Mouse (Mus musculus) MEL (cell line): Measurements from ENCODE around the gene Trpc7. TPM values are rescaled to one million over a fixed set of nuclear protein-coding genes. Genes with fewer than 3 reads are reported as not detected.

ENCODE experiments used
- DNase-seq: peaks from one replicate; pipeline ENCODE4 v3.0.0; 2011; ENCODE audit warnings: low read depth, low spot score
- H3K27ac ChIP-seq: 2 replicates; pipeline ENCODE4 v1.5.1; 2012; ENCODE audit warnings: low read depth, mild to moderate bottlenecking, control low read depth, low read length, moderate library complexity; ENCODE audit not compliant: control insufficient read depth
- H3K27me3 ChIP-seq, 2 experiments: fragments of 150-350 bp in 1 of 2; sonication (generic) in 1 of 2; 2 replicates each; pipeline ENCODE4 v1.6.1; 2012; ENCODE audit warnings: low read length in 2 of 2, mild to moderate bottlenecking in 2 of 2, improper control_type of control experiment in 1 of 2, moderate library complexity in 1 of 2; ENCODE audit not compliant: insufficient read depth in 2 of 2, control insufficient read depth in 1 of 2
- H3K36me3 ChIP-seq, 2 experiments: 2 replicates each; pipeline ENCODE4 v1.6.1; 2012 to 2014; ENCODE audit warnings: low read length in 2 of 2, improper control_type of control experiment in 1 of 2, inconsistent platforms in 1 of 2, mild to moderate bottlenecking in 1 of 2; ENCODE audit not compliant: insufficient read depth in 2 of 2, control insufficient read depth in 1 of 2
- H3K4me1 ChIP-seq, 2 experiments: fragments of 150-350 bp in 1 of 2; sonication (generic) in 1 of 2; 2 replicates each; pipeline ENCODE4 v1.6.1; 2012; ENCODE audit warnings: low read length in 2 of 2, improper control_type of control experiment in 1 of 2, mild to moderate bottlenecking in 1 of 2; ENCODE audit not compliant: insufficient read depth in 2 of 2, control insufficient read depth in 1 of 2
- H3K4me3 ChIP-seq, 2 experiments: fragments of 150-350 bp in 1 of 2; sonication (generic) in 1 of 2; 2 replicates each; pipeline ENCODE4 v1.5.1; 2012; ENCODE audit warnings: low read depth in 2 of 2, low read length in 2 of 2, mild to moderate bottlenecking in 2 of 2, moderate library complexity in 2 of 2, control low read depth in 1 of 2, improper control_type of control experiment in 1 of 2; ENCODE audit not compliant: control insufficient read depth in 1 of 2, insufficient read depth in 1 of 2
- H3K79me2 ChIP-seq: 2 replicates; pipeline ENCODE4 v1.6.1; 2012; ENCODE audit warnings: mild to moderate bottlenecking, low read length, moderate library complexity; ENCODE audit not compliant: control insufficient read depth, poor library complexity, insufficient read depth
- H3K9ac ChIP-seq: 2 replicates; pipeline ENCODE4 v1.6.1; 2012; ENCODE audit warnings: low read depth, mild to moderate bottlenecking, control low read depth, low read length, moderate library complexity; ENCODE audit not compliant: control insufficient read depth, poor library complexity, severe bottlenecking
- H3K9me3 ChIP-seq: fragments of 150-350 bp; sonication (generic); replicated peaks from 2 replicates; pipeline ENCODE4 v1.6.1; 2012; ENCODE audit warnings: mild to moderate bottlenecking, low read length, improper control_type of control experiment, moderate library complexity; ENCODE audit not compliant: insufficient read depth
- CHD2 ChIP-seq: IDR thresholded peaks from 2 replicates; pipeline ENCODE4 v1.6.1; 2011; ENCODE audit warnings: low read length, improper control_type of control experiment
- CTCF ChIP-seq, 3 experiments: IDR thresholded peaks in 2 of 3; conservative IDR thresholded peaks in 1 of 3; 2 replicates each; pipeline ENCODE4 v1.5.1; 2011 to 2012; ENCODE audit warnings: low read length in 3 of 3, low read depth in 2 of 3, mild to moderate bottlenecking in 2 of 3, improper control_type of control experiment in 1 of 3, inconsistent platforms in 1 of 3, mixed read lengths in 1 of 3, moderate library complexity in 1 of 3; ENCODE audit not compliant: control insufficient read depth in 1 of 3, insufficient read depth in 1 of 3, poor library complexity in 1 of 3, severe bottlenecking in 1 of 3
- ETS1 ChIP-seq: IDR thresholded peaks from 2 replicates; pipeline ENCODE4 v1.6.1; 2012; ENCODE audit warnings: low read depth, mild to moderate bottlenecking, inconsistent platforms, low read length, improper control_type of control experiment, moderate library complexity
- JUND ChIP-seq: IDR thresholded peaks from 2 replicates; pipeline ENCODE4 v1.6.1; 2011; ENCODE audit warnings: low read depth, mild to moderate bottlenecking, improper control_type of control experiment, low read length
- KAT2A ChIP-seq: conservative IDR thresholded peaks from 2 replicates; pipeline ENCODE4 v1.6.1; 2012; ENCODE audit warnings: low read depth, low read length, improper control_type of control experiment, inconsistent platforms
- MAX ChIP-seq: IDR thresholded peaks from 2 replicates; pipeline ENCODE4 v1.6.1; 2011; ENCODE audit warnings: low read length, improper control_type of control experiment
- MAZ ChIP-seq: IDR thresholded peaks from 2 replicates; pipeline ENCODE4 v1.6.1; 2012; ENCODE audit warnings: low read depth, mild to moderate bottlenecking, inconsistent platforms, low read length, improper control_type of control experiment
- MEF2A ChIP-seq: IDR thresholded peaks from 2 replicates; pipeline ENCODE4 v1.6.1; 2014; ENCODE audit warnings: low read depth, mild to moderate bottlenecking, inconsistent platforms, low read length, improper control_type of control experiment; ENCODE audit not compliant: poor library complexity, insufficient replicate concordance, severe bottlenecking; ENCODE audit errors: extremely low read depth
- MXI1 ChIP-seq: IDR thresholded peaks from 2 replicates; pipeline ENCODE4 v1.6.1; 2011; ENCODE audit warnings: mild to moderate bottlenecking, low read depth, low read length, improper control_type of control experiment
- MYB ChIP-seq: IDR thresholded peaks from 2 replicates; pipeline ENCODE4 v1.6.1; 2011; ENCODE audit warnings: mild to moderate bottlenecking, low read depth, low read length, improper control_type of control experiment
- POLR2A ChIP-seq, 2 experiments: IDR thresholded peaks; 2 replicates each; pipeline ENCODE4 v1.6.1; 2011 to 2012; ENCODE audit warnings: low read length in 2 of 2, mild to moderate bottlenecking in 2 of 2, control low read depth in 1 of 2, improper control_type of control experiment in 1 of 2, low read depth in 1 of 2, moderate library complexity in 1 of 2; ENCODE audit not compliant: control insufficient read depth in 1 of 2, insufficient read depth in 1 of 2, poor library complexity in 1 of 2
- POLR2AphosphoS5 ChIP-seq: IDR thresholded peaks from 2 replicates; pipeline ENCODE4 v1.6.1; 2012; ENCODE audit warnings: low read depth, borderline replicate concordance, mild to moderate bottlenecking, inconsistent platforms, low read length, moderate library complexity, mixed read lengths
- RAD21 ChIP-seq: IDR thresholded peaks from 2 replicates; pipeline ENCODE4 v1.6.1; 2011; ENCODE audit warnings: mild to moderate bottlenecking, low read depth, low read length, improper control_type of control experiment
- TBP ChIP-seq: IDR thresholded peaks from 2 replicates; pipeline ENCODE4 v1.8.0; 2011; ENCODE audit warnings: low read depth, low read length, improper control_type of control experiment
- TCF12 ChIP-seq: IDR thresholded peaks from 2 replicates; pipeline ENCODE4 v1.6.1; 2014; ENCODE audit warnings: low read depth, mild to moderate bottlenecking, inconsistent platforms, low read length, improper control_type of control experiment, moderate library complexity
- USF2 ChIP-seq, 2 experiments: IDR thresholded peaks; 2 replicates each; pipeline ENCODE4 v1.6.1; 2011 to 2012; ENCODE audit warnings: improper control_type of control experiment in 2 of 2, low read length in 2 of 2, borderline replicate concordance in 1 of 2, inconsistent platforms in 1 of 2, low read depth in 1 of 2, mild to moderate bottlenecking in 1 of 2; ENCODE audit not compliant: insufficient read depth in 1 of 2
- ZC3H11A ChIP-seq: IDR thresholded peaks from 2 replicates; pipeline ENCODE4 v1.6.1; 2012; ENCODE audit warnings: low read depth, mild to moderate bottlenecking, inconsistent platforms, low read length, improper control_type of control experiment
- polyA plus RNA-seq, 2 experiments: library from polyadenylated mRNA; stranded (reverse) in 1 of 2; unstranded in 1 of 2; fragments of >175 nt in 1 of 2; fragments of >200 nt in 1 of 2; gene quantifications; 2 replicates each; pipeline versions ENCODE4 v1.2.1 to v1.2.4; 2012; ENCODE audit warnings: low replicate concordance in 2 of 2, low read depth in 1 of 2; ENCODE audit not compliant: insufficient read length in 2 of 2, insufficient read depth in 1 of 2, missing spikeins in 1 of 2
- total RNA-seq: library from RNA; depleted of rRNA; stranded (reverse); fragments of 300-350 nt; gene quantifications from 2 replicates; pipeline ENCODE4 v1.2.3, GENCODE M21; 2012

The Trpc7 gene
- total and polyA plus RNA-seq, 3 experiments: not detected

GRCm38 (mm10) chr13:56854506-56854905, 41.3 kb downstream of the Trpc7 start:
- Histone ChIP-seq H3K4me3 (no peak overlapping the region), H3K9me3 (no peaks in the 10 kb centered on the region), H3K27ac (no peak overlapping the region), H3K36me3 (no peaks in the 10 kb centered on the region), H3K27me3 (no peaks in the 10 kb centered on the region), H3K4me1 (no peaks in the 10 kb centered on the region), H3K9ac (no peak overlapping the region), H3K79me2 (no peaks in the 10 kb centered on the region)
- TF ChIP-seq TCF12 (no peak), MXI1 (no peak), KAT2A (no peak), MAZ (no peak), RAD21 (no peak), CHD2 (no peak), MYB (no peak), JUND (no peak), CTCF (IDR thresholded peaks at IDR 0.05 in 2 of 3, conservative IDR thresholded peaks at IDR 0.05 in 1 of 3; ENCODE audit: control insufficient read depth in 1 of 3, insufficient read depth in 1 of 3, low read depth in 2 of 3, low read length in 3 of 3, poor library complexity in 1 of 3, severe bottlenecking in 1 of 3) (no peak), TBP (no peak), ETS1 (no peak), POLR2A (IDR thresholded peaks at IDR 0.05; ENCODE audit: control insufficient read depth in 1 of 2, insufficient read depth in 1 of 2, low read depth in 1 of 2, low read length in 2 of 2, poor library complexity in 1 of 2) (no peak), USF2 (IDR thresholded peaks at IDR 0.05; ENCODE audit: borderline replicate concordance in 1 of 2, insufficient read depth in 1 of 2, low read depth in 1 of 2, low read length in 2 of 2) (no peak), POLR2AphosphoS5 (no peak), MAX (no peak)
- DNase-seq: no peak

- TF ChIP-seq MEF2A (no peak), ZC3H11A (no peak), POLR2AphosphoS5 (no peak), MAX (no peak)
- H3K27me3 ChIP-seq: no peaks in the 10 kb centered on the region
- H3K9me3 ChIP-seq: no peaks in the 10 kb centered on the region
- no peak overlapping the region for H3K9ac ChIP-seq
- H3K4me3 ChIP-seq: no peak overlapping the region
- no peaks in the 10 kb centered on the region for H3K79me2 ChIP-seq
- no peak for DNase-seq
- H3K27ac ChIP-seq: no peak overlapping the region
- H3K4me1 ChIP-seq: no peaks in the 10 kb centered on the region
- no peaks in the 10 kb centered on the region for H3K36me3 ChIP-seq
These were observed 42.4 kb downstream of the Trpc7 start for GRCm38 (mm10) chr13:56853436-56853835.
